Mouse (Mus musculus) megakaryocyte-erythroid progenitor cell, adult 5-6 weeks (primary cell): ENCODE results near the gene Traf3ip1. TPM values are rescaled to one million over a fixed set of nuclear protein-coding genes. Genes with fewer than 3 reads are reported as not detected.

ENCODE experiments used
- ATAC-seq: replicated peaks from 2 replicates; pipeline ENCODE4 v1.8.0; 2016; ENCODE audit warnings: mild to moderate bottlenecking, inconsistent platforms; ENCODE audit not compliant: severe bottlenecking, poor library complexity, low FRiP score, low TSS enrichment
- total RNA-seq, 2 experiments: library from RNA; stranded (forward) in 1 of 2; stranded (reverse) in 1 of 2; fragments of 200-1000, 215-1000 nt in 1 of 2; fragments of >200 nt in 1 of 2; fragmentation: Nextera tagmentation in 1 of 2; gene quantifications; 2 replicates each; pipeline ENCODE4 v1.2.3; 2014 to 2017

Gene Traf3ip1
- total RNA-seq, 2 experiments from 2014 or later, result 7.0 to 10.1 TPM

DNA sequence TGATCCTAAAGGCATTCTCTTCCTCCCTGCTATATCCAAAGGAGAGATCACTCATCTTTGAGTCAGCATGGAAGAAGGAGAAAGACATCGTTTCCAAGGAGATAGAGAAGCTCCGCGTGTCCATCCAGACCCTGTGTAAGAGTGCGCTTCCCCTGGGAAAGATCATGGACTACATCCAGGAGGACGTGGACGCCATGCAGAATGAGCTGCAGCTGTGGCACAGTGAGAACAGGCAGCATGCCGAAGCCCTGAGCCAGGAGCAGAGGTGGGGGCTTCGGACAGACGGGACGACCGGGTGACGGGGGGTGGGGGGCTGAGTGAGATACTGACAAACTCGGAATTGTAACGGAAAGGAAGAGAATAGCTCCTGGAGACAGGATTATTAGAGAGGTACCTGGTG is 31.4 kb downstream of the Traf3ip1 start:
- ATAC-seq, result no peak

DNA sequence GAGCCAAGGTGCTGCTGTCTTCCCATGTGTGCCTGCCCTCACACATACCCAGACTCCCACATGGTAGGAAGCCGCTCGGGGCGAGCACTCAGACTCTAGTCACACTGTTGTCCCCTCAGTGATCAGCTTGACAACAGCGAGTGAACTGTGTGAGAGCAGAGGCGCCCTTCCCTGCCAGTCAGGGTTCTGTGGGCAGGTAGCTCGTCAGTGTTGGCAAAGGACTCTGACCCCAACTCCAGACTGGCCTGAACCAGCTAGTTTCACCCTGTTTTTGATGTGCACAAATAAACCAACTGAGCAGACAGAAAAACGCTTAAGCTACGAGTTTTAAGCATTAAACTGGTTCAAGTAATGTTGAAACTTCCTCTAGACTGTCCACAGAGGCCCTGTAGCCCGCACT is 35.7 kb downstream of the Traf3ip1 start:
- ATAC-seq, result no peak

DNA sequence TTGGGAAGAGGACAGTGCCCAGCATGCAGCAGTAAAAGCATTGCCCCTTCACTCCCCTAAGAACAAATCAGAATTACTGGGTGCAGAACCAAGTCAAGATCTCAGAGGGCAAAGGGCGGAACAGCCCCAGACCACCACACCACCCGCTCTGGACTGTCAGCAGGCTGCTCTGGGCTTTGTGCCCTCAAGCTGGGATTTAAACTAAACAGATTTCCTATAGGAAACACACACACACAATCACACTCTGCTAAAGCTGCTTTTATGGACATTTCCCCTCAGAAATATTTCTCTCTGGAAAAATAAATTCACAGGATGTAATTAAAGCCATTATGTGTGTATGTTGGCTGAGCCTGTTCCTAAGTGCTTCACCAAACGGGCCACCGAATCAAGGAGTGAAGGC is 37.8 kb downstream of the Traf3ip1 start:
- ATAC-seq, result no peak

DNA sequence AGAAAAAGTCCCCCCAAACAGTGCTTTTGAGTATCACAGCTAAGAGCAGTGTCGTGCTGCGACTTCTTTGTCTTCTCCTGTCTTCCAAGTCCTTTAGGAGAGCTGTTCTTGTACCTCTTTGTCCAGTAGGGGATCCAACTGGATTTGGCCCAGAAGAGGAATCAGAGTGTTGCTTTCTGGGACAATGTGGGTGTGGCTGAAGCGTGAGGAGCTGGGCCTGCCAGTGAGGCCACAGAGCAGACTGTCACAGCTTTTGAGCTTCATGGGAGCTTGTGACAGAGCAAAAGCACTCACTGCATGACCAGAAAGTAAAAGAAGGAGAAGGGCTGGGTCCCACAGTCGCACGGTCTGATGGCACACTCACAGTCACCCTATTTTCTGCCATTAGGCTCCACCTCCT is 38.4 kb downstream of the Traf3ip1 start:
- ATAC-seq, result no peak

DNA sequence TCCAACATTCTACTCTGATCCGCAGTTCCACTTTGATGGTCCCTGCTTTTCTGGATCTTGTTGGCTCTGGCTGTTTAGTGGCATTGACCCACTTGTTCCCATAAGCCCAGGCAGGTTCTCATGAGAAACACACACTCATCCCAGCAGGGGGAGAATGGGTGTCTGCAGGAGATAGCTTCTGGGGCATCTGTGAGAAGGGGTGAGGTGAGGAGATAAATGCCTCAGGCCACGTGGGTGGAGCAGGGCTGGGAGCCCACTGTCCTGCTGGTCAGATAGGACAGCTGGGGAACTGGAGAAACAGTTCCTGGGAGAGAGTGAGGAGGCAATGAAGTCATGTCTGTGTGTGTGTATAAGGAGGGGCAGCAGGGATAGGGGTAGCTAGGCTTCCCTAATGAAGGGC is 39.0 kb downstream of the Traf3ip1 start:
- peak; percentile 94 for ATAC-seq

DNA sequence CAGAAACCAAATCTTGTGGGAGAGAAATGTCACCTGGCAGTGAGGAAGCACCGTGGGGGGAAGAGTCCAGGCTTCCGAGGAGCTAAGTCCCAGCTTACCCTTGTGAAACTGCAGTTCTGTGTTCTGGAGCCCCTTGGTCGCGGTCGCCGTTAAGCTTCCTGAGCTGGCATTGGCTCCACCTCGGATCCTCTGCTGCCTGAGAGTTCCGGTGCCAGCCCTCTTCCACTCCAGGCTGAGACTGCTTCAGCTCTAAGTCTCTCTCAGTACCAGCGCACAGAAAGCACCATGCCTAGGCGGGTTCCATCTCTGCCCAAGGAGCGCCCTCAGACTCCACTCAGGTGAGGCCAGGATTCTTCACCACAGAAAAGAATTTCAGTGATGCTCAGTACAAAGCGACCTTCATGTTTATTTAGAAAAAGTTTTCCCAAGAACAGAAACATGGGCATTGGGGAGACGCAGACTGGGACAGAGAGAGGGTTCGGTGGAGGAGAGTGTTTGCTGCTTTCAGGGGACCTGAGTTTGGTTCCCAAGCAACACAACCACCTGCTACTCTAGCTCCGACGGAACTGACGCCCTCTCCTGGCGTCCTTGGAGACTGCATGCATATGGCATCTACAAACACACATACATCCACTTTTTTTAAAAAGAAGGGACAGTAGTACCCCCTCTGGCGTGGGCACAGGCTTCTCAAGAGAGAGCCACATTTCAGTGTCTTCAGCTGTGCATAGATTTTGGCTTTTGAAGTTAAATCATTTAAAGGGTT is 39.7 kb downstream of the Traf3ip1 start:
- ATAC-seq, result peak; percentile 22; the same call in 1 of the 2 replicates

DNA sequence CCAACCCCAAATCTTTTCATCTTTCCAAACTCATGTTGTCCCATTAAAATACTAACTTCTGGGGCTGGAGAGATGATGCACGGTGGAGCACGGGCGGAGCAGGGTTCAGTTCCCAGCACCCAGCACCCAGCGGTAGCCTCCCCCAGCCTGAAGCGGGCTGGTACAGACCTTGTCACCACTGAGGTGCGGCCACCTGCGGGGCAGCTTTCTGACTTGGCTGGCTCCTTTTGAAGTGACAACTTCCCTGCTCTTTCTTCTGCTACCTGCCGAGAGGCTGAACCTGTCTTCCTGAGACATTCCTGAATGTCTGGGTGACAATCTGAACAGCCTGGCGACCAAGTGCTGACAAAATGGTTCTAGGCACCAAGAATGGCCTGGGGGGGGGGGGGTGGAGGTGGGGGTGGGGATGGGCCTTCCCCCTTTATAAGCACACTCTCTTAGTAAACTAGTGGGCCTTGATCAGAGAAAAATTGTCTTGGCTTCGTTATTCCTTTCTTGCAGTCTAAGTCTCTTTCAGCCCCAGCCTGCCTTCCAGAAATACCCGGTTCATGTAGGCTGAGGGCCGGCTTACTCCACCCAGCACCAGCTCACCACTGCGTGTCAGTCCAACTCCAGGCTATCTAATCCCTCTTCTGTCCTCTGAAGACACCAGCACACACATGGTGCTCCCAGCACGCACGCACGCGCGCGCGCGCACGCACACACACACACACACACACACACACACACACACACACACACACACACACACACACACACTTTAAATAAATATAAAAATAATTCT is 43.5 kb downstream of the Traf3ip1 start:
- ATAC-seq, result no peak

DNA sequence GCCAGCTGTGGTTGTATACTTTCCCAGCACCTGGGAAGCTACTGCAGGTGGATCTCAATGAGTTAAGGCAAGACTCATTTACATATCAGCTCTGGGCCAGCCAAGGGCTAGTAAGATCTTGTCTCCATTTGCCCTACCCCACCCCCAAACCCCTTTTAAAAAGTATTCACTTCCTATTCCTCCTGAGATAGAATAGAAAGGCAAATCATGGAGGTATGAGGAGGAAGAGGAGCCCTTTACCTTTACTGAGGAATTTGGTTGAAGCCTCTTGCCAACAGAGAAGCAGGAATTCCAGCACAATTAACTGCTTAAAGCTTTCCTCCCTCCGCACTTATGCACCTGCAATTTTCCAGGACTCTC is 44.1 kb downstream of the Traf3ip1 start:
- ATAC-seq, result no peak

DNA sequence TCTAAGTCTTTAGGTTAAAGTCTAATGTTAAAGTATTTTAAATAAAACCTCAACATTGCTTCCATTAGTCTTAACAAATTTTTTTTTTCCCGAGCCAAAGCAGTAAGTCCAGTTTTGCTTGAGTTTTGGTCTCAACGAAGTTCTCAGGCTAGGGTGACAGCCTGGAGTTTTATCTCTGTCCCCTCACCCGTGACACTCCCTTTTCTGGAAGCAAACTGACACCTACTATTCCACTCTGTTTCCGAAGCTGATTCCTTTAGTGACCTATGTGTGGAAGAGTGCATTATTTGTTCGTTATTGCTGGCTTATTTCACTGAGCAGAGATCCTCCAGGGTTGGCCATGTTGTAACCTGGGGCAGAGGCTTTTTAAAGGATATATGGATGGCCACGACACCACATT is 44.8 kb downstream of the Traf3ip1 start:
- ATAC-seq, result peak; percentile 5; the same call in 1 of the 2 replicates

DNA sequence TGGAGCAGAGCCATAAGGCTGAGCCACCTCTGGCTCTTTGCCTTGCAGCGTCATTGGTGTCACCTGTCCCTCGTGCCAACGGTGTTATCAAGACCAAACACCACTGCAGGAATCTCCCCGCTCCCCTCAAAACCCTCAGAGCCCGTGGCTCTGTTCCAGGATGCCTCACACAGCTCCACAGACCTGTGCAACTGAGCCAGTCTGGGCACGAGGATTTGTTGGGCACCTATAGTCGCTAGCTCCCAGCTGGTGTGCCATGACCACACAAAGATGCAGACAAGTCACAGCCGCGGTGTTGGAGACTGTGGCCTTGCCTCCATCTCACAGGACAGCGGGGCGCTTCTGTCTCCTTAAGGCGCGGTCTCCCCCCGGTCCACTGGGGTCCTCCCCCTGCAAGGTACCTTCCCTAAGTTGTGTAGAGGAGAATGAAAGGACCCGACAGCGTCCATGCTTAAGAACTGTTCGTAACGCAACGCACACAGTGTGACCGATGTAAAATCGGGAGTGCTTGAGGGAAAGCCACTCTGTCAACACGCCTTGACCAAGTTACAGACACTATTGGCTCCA is 45.3 kb downstream of the Traf3ip1 start:
- ATAC-seq, result peak; percentile 69

DNA sequence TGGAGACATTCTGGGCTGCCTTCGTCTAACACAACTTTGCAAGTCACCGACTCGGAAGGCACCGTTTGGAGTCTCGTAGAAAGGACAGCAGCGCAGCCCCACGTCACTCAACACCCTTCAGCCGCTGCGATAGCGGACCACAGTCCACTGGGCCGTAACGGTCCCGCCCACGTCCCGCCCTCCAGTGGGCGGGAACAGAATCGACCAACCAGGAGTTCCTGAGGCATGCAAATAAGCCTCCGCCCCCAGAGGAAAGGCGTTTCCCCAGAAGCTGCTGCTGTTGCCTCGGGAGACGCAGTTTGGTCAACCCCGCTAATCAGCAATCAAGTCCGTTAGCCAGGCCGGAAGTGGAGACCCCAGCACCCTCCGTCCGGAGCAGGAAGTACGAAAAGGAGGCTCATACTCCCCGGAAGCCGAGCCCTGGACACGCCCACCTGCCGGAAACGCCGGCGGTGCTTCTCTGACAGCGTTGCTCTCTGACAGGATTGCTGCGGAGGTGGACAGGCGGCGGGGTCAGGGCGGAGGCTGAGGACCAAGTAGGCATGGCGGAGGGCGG is 45.9 kb downstream of the Traf3ip1 start, which contains the start of gene Asb1:
Gene Asb1, plus strand, starts transcription at position 274 of the 556 bp plus-strand sequence.
- ATAC-seq, result peak; percentile 87

DNA sequence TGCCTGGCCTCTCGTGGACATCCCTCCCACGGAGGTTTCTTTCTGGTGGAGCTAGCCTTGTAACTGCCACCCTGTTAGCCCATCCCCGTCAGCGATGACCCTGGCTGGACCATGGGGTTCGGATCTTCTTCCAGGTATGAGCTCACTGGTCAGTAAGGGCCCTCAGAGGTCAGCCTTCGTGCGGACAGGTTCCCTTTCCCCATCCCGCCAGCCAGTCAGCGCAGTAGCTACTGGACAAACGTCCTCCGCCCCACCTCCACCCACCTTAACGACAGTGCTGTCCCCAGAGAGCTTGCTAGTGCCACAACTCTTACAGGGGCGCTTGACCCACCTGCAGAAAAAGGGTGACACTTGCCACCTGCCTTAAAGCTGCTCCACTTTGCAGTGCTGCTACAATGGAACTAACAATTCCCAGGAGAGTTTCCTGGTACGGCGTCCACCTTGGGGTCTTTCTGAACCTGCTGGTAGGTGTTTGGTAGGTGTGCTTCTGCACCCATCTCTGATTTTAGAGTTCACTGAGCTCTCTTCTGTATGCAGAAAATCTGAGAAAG is 46.7 kb downstream of the Traf3ip1 start:
- ATAC-seq, result no peak

DNA sequence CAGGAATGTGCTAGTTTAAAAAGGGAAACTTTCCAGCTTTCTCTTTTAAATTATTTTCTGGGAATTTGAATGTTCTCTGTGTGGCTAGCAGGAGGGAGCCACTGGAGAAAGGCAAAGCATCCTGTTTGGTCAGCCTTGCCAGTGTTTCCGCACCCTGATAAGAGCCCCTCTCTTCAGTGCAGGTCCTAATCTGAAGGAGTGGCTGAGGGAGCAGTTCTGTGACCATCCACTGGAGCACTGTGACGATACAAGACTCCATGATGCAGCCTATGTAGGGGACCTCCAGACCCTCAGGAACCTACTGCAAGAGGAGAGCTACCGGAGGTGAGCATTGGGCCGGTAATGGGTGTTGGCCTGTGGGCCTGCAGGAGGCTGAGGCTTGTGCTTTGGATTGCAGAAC is 49.5 kb downstream of the Traf3ip1 start:
- no peak for ATAC-seq

DNA sequence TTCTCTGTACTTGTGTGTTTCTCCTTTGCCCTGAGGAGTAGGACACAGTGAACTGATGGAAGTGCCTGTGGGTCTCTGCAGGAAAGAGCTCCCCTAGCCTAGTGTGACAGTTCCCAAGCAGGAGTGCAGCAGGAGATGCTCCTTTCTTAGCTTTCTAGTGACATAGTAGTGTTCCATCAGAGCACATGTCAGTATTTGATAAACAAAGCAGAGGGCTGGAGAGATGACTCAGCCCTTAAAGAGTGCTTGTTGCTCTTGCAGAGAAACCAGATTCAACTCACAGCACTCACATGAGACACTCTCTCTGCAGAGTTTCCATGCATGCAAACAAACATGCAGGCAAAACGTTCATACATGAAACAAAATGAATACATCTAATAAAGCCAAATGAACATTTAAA is 50.8 kb downstream of the Traf3ip1 start:
- no peak for ATAC-seq

DNA sequence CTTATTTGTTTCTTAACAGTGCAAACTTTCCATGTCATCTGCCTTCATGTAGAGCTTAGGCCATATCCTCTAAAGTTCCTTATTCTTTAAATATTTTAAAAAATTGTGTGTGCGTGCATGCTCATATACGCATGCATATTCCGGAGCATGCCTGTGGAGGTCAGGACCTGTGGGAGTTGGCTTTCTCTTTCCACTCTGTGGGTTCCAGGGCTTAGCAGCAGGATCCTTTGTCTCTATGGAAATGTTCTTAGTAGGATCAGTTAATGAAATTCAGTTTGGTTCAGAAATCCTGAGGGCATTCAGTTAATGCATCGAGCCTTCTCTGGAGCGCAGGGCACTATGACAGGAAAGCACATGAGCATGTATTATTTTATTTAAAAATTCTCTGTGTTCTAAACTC is 53.1 kb downstream of the Traf3ip1 start:
- ATAC-seq, result no peak

DNA sequence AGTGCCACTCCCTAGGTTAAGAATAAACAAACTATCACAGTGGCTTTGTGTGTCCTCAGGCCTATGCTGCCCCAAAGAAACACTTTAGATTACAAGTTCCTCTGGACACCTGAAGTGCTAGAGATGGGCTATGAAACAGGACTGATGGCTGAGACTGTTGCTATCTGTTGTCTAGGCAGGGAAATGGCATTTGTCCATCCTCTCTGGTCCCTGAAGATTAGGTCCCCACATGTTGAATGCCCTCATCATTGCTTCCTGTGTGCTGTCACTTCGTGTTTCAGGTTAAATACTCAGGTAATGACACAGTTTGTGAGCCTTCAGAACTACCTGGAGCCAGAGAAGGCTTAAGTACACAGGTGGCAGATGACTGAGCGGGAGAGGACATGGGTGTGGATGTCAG is 54.6 kb downstream of the Traf3ip1 start:
- ATAC-seq, result peak; percentile 80

DNA sequence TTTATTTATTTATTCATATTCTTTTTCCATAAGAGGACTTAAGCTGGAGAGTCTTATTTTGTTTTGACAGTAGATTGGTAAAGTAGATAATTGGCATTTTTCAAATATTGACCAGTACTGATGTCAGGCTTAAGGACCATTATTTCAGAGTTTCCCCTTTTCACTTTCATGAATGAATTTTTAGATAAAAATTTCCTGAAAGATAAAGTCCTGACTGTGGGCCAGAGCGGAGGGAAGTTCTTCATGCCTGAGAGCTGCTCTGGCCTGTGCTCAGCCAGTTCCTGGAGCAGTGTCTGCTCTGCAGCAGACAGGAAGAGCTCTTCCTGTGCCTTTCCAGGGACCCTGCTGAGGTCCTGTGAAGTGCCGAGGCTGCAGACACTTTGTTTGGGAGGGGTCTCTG is 62.7 kb downstream of the Traf3ip1 start:
- ATAC-seq, result no peak

DNA sequence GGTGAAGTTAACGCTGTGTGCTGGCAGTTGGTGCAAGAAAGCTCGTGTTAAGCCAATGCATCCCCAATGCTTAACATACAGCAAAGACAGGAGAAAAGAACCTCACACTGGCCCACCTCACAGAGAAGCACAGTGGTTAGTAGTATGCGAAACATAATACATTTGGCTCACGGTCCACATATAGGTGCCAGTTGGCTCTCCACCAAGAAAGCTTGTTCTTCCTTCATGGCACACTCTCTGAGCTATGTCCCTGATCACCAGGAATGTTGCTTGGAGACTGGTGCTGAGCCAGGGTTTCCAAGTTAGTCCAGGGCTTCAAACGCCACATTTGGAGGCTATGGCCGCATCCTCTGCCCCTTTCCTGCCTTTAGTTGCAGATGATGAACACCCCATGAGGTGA is 66.8 kb downstream of the Traf3ip1 start:
- ATAC-seq, result no peak

DNA sequence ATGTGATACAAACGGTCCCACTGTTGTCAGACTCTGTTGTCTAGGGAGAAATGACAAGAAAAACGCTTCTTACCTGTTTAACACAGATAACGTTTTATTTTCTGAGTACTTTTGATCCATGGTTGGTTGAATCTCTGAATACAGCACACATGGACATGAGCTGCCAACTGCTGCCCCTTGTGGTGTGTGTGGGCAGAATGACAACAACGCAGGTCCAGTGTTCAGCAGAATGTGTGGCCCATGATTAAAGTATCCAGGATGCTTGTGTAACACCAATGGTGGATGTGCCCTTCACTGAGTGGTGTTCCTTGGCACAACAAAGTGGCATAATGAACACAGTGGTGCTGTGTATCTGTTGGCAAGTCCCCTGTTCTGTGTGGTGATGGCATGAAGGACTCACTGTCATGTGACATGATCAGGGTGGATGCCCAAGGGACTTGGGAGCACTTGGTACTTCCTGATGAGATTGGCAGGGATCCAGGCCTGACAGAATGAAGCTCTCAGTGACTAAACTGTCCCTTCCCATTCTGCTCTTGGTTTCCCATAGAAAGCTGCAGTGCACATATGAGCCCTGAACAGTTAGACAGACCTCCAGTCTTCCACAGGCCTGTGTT is 68.6 kb downstream of the Traf3ip1 start:
- no peak for ATAC-seq

DNA sequence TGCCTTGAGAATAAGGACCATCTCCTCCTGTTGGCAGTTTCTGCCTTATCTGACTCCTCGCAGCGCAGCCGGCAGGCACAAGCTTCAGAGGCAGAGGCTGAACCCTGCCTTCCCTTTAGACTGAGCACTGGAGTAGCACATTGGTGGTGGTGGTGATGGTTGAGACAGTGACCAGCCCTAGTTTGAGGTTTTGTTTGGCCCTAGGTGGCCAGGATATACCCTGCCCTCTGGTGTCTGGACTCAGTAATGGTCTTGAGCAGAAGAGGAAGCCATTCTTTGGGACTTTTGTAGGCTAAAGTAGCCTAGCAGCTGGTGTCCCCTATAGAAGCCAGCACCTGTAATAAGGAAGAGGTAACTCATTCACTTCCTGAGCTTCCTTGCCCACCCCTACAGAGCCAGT is 69.6 kb downstream of the Traf3ip1 start:
- peak; percentile 55 for ATAC-seq
